Mouse (Mus musculus) midbrain, embryonic 16.5 days (tissue): Measurements from ENCODE around the gene Rfx2. TPM values are rescaled to one million over a fixed set of nuclear protein-coding genes. Genes with fewer than 3 reads are reported as not detected.

Experiments
- ATAC-seq: fragments of 200-750 bp; cut with Nextera tagmentation; 2 replicates; pipeline ENCODE4 v1.8.0; 2017; ENCODE audit warnings: moderate TSS enrichment
- H3K27ac ChIP-seq: fragments of 300-500 bp; sonication (generic); 2 replicates; pipeline ENCODE4 v1.5.1; 2014; ENCODE audit warnings: mild to moderate bottlenecking, low read length, mixed read lengths
- H3K27me3 ChIP-seq: fragments of 300-500 bp; sonication (generic); 2 replicates; pipeline ENCODE4 v1.6.1; 2014; ENCODE audit warnings: low read depth, low read length, mixed read lengths; ENCODE audit not compliant: control insufficient read depth, insufficient read depth
- H3K36me3 ChIP-seq: fragments of 300-500 bp; sonication (generic); 2 replicates; pipeline ENCODE4 v1.6.1; 2014; ENCODE audit warnings: mild to moderate bottlenecking, low read length, moderate library complexity, mixed read lengths; ENCODE audit not compliant: control insufficient read depth, insufficient read depth
- H3K4me1 ChIP-seq: fragments of 300-500 bp; sonication (generic); 2 replicates; pipeline ENCODE4 v1.6.1; 2014; ENCODE audit warnings: mild to moderate bottlenecking, low read length, mixed read lengths; ENCODE audit not compliant: control insufficient read depth, insufficient read depth
- H3K4me2 ChIP-seq: fragments of 300-500 bp; sonication (generic); 2 replicates; pipeline ENCODE4 v1.6.1; 2014; ENCODE audit warnings: mild to moderate bottlenecking, low read length, mixed read lengths
- H3K4me3 ChIP-seq: fragments of 300-500 bp; sonication (generic); 2 replicates; pipeline ENCODE4 v1.5.1; 2014; ENCODE audit warnings: low read depth, mild to moderate bottlenecking, low read length, moderate library complexity, mixed read lengths
- H3K9ac ChIP-seq: fragments of 300-500 bp; sonication (generic); 2 replicates; pipeline ENCODE4 v1.6.1; 2014; ENCODE audit warnings: low read depth, low read length, mixed read lengths
- H3K9me3 ChIP-seq: fragments of 300-500 bp; sonication (generic); replicated peaks from 2 replicates; pipeline ENCODE4 v1.6.1; 2014; ENCODE audit warnings: mild to moderate bottlenecking, low read length, mixed read lengths; ENCODE audit not compliant: control insufficient read depth, poor library complexity, severe bottlenecking
- WGBS: fragments of 180-500 bp; shearing (Covaris S2); extraction: QIAGEN DNeasy Blood & Tissue Kit; methylation state at CpG from one replicate; pipeline ENCODE4 v1.1.7; 2014; 5-methylcytosine and 5-hydroxymethylcytosine counted together
- polyA plus RNA-seq: library from polyadenylated mRNA; unstranded; fragments of >200 nt; fragmentation: Nextera tagmentation; extraction: Ambion mirVana; gene quantifications from 2 replicates; pipeline ENCODE4 v1.2.1, GENCODE M21; 2015

The Rfx2 gene
- polyA plus RNA-seq, 1 experiment from 2014 or later: 4.8 TPM

- WGBS: 57% methylated on average over 2 of the region's 2 CpGs
- no peak overlapping the region for H3K27ac ChIP-seq
- no peak overlapping the region for H3K9ac ChIP-seq
Measured at GRCm38 (mm10) chr17:56729656-56730055, 101.2 kb downstream of the Rfx2 start.

DNA sequence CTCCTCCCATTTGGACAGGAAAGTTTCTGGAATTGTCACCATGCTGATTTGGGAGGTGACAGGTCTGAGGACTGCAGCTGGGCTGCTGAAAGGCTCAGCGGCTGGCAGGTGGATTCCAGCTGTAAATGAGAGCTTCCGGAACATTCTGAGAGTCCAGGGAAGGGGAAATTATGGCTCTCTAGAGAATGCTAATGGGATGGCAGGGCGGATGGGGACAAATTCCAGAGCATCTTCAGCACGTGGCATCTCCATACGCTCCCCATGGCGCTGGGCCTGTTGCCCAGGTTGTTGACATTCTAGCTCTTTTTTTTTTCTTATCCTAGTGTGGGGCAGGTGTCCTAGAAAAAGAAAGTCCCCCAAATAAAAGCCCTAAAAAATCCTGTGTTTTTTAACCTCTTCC lies 101.7 kb downstream of the Rfx2 start:
- no peak overlapping the region for H3K9ac ChIP-seq
- 54% methylated on average over 6 of the region's 6 CpGs for WGBS
- H3K9me3 ChIP-seq: no peaks in the 10 kb centered on the region
- no peak for ATAC-seq
- H3K4me2 ChIP-seq: no peak overlapping the region
- no peaks in the 10 kb centered on the region; the same call in 1 of the 2 replicates for H3K36me3 ChIP-seq
- no peaks in the 10 kb centered on the region; the same call in 1 of the 2 replicates for H3K27me3 ChIP-seq
- H3K4me3 ChIP-seq: no peak overlapping the region
- H3K27ac ChIP-seq: no peak overlapping the region
- no peaks in the 10 kb centered on the region for H3K4me1 ChIP-seq

More at GRCm38 (mm10) chr17:56729656-56730055, 101.2 kb downstream of the Rfx2 start:
- Histone ChIP-seq H3K4me2 (no peak overlapping the region), H3K9me3 (no peaks in the 10 kb centered on the region), H3K4me3 (no peak overlapping the region), H3K4me1 (no peaks in the 10 kb centered on the region), H3K36me3 (no peaks in the 10 kb centered on the region; the same call in 1 of the 2 replicates), H3K27me3 (no peaks in the 10 kb centered on the region; the same call in 1 of the 2 replicates)
- no peak for ATAC-seq

GRCm38 (mm10) chr17:56728117-56728516 lies 102.7 kb downstream of the Rfx2 start:
- Histone ChIP-seq H3K27me3 (no peaks in the 10 kb centered on the region), H3K27ac (no peak overlapping the region), H3K36me3 (peaks cover 6% of the 10 kb centered on the region; the same call in 1 of the 2 replicates), H3K4me3 (no peak overlapping the region), H3K4me1 (no peaks in the 10 kb centered on the region), H3K9ac (no peak overlapping the region), H3K4me2 (no peak overlapping the region), H3K9me3 (no peaks in the 10 kb centered on the region)
- no peak for ATAC-seq
- 44% methylated on average over 12 of the region's 12 CpGs for WGBS

GRCm38 (mm10) chr17:56727659-56728058 lies 103.2 kb downstream of the Rfx2 start:
- 11% methylated on average over 12 of the region's 12 CpGs for WGBS
- H3K4me1 ChIP-seq: no peaks in the 10 kb centered on the region
- H3K9me3 ChIP-seq: no peaks in the 10 kb centered on the region
- H3K9ac ChIP-seq: no peak overlapping the region
- H3K27me3 ChIP-seq: no peaks in the 10 kb centered on the region
- no peak overlapping the region for H3K27ac ChIP-seq
- H3K36me3 ChIP-seq: peaks cover 11% of the 10 kb centered on the region
- H3K4me3 ChIP-seq: no peak overlapping the region
- ATAC-seq: no peak
- H3K4me2 ChIP-seq: no peak overlapping the region

- Histone ChIP-seq H3K9ac (no peak overlapping the region), H3K9me3 (no peaks in the 10 kb centered on the region), H3K4me2 (no peak overlapping the region), H3K27ac (no peak overlapping the region), H3K36me3 (peaks cover 16% of the 10 kb centered on the region), H3K27me3 (no peaks in the 10 kb centered on the region), H3K4me3 (no peak overlapping the region), H3K4me1 (no peaks in the 10 kb centered on the region)
- ATAC-seq: no peak
- WGBS: 17% methylated on average over 7 of the region's 7 CpGs
Measured at GRCm38 (mm10) chr17:56727029-56727649, 103.7 kb downstream of the Rfx2 start.

Other genes with a start within 250 kb of the Rfx2 start
- 63.2 and 70.6 TPM in 2 replicates for gene Safb2, start 246.4 kb downstream of the Rfx2 start, polyA plus RNA-seq
- 121 and 122 TPM in 2 replicates for gene Safb, start 246.2 kb downstream of the Rfx2 start, polyA plus RNA-seq
- gene 2410015M20Rik, start 221.2 kb downstream of the Rfx2 start, polyA plus RNA-seq: 171 and 182 TPM in 2 replicates
- gene Rpl36, start 217.6 kb downstream of the Rfx2 start, polyA plus RNA-seq: 789 and 838 TPM in 2 replicates
- gene Lonp1, start 204.1 kb downstream of the Rfx2 start, polyA plus RNA-seq: 42.8 and 43.0 TPM in 2 replicates
- gene Catsperd, start 202.9 kb downstream of the Rfx2 start, polyA plus RNA-seq: 1.8 and 2.1 TPM in 2 replicates
- gene Ranbp3, start 157.7 kb downstream of the Rfx2 start, polyA plus RNA-seq: 107 and 112 TPM in 2 replicates
- 492 and 497 TPM in 2 replicates for gene Ndufa11, start 113.2 kb downstream of the Rfx2 start, polyA plus RNA-seq
- gene Vmac, start 113.0 kb downstream of the Rfx2 start, polyA plus RNA-seq: 15.6 and 16.1 TPM in 2 replicates
- 2.5 and 4.0 TPM in 2 replicates for gene Nrtn, start 73.5 kb downstream of the Rfx2 start, polyA plus RNA-seq
- 96.8 and 106 TPM in 2 replicates for gene Dus3l, start 66.3 kb downstream of the Rfx2 start, polyA plus RNA-seq
- 0.97 and 1.1 TPM in 2 replicates for gene Prr22, start 60.8 kb downstream of the Rfx2 start, polyA plus RNA-seq
- gene Acsbg2, start 43.4 kb upstream of the Rfx2 start, polyA plus RNA-seq: not detected in 2 replicates
- gene 1700061G19Rik, start 44.5 kb upstream of the Rfx2 start, polyA plus RNA-seq: 0.57 and 0.63 TPM in 2 replicates
- 91.4 and 95.3 TPM in 2 replicates for gene Mllt1, start 104.4 kb upstream of the Rfx2 start, polyA plus RNA-seq
- gene Acer1, start 151.1 kb upstream of the Rfx2 start, polyA plus RNA-seq: not detected in 2 replicates
- 164 and 171 TPM in 2 replicates for gene Clpp, start 159.3 kb upstream of the Rfx2 start, polyA plus RNA-seq
- 54.3 and 60.7 TPM in 2 replicates for gene Alkbh7, start 166.3 kb upstream of the Rfx2 start, polyA plus RNA-seq
- 0.74 and 1.0 TPM in 2 replicates for gene Pspn, start 169.0 kb upstream of the Rfx2 start, polyA plus RNA-seq
- gene Gtf2f1, start 180.3 kb upstream of the Rfx2 start, polyA plus RNA-seq: 71.7 and 74.6 TPM in 2 replicates
- 0.41 and 0.88 TPM in 2 replicates for gene Gm17949, start 180.5 kb upstream of the Rfx2 start, polyA plus RNA-seq
- gene Khsrp, start 200.5 kb upstream of the Rfx2 start, polyA plus RNA-seq: 23.9 and 25.4 TPM in 2 replicates
- not detected in 2 replicates for gene Slc25a41, start 210.6 kb upstream of the Rfx2 start, polyA plus RNA-seq
- gene Crb3, start 228.1 kb upstream of the Rfx2 start, polyA plus RNA-seq: 2.1 and 3.3 TPM in 2 replicates
- 36.0 and 42.8 TPM in 2 replicates for gene Slc25a23, start 228.8 kb upstream of the Rfx2 start, polyA plus RNA-seq
- 4.2 and 5.0 TPM in 2 replicates for gene Dennd1c, start 247.5 kb upstream of the Rfx2 start, polyA plus RNA-seq